Mouse (Mus musculus): ENCODE measurements around the gene Rb1.

Gene Rb1

DNA sequence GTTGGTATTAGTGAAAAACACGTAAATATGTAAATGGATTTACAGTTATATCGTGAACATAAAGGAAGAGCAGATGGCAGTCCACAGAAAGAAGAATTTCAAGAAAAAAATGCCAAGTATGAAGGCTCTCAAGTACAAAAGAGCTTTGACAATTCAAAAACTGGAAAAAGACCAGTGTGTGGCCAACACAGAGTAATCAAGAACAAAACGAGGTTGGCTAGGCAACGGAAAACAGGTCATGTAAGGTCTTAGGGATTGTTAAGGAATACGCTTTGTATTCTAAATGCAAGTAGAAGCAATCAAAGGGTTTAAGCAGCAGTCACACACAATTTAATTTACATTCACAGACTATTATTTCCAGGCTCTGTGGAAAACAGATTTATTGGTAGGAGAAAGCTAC, 53.8 kb downstream of the Rb1 start:
- in situ Hi-C loops (cut with MseI, MboI) = loop anchor here in 1 of 2 experiments (10.0 kb wide), 1 partner anchor 167 kb away; no protein-coding TSS in a partner anchor

- in situ Hi-C loops (cut with MseI, MboI) = loop anchor here in 1 of 2 experiments (10.0 kb wide), 1 partner anchor 161 kb away; no protein-coding TSS in a partner anchor
These were observed 59.5 kb downstream of the Rb1 start for GRCm38 (mm10) chr14:73266166-73266565.

DNA sequence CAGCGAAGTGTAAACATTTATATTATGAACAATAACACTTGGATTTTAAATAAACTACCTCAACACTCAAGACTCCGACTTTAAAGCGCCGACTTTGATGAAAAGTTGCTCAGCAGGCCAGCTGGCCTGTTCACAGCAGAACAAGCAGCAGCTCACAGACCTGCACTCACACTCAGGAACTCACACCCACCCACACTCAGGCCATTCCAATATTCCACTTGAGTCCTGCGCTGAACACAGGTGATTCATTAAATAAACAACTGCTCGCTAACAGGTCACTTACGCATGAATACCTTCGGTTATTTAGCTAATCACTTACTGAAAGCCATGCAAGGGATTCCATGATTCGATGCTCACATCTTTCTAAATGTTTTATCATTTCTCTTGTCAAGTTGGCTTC, 63.4 kb downstream of the Rb1 start:
- in situ Hi-C loops (cut with MseI, MboI) = loop anchor here in 1 of 2 experiments (10.0 kb wide), 1 partner anchor 157 kb away; no protein-coding TSS in a partner anchor

- in situ Hi-C loops (cut with MseI, MboI) = no loop called here
These were observed 67.4 kb downstream of the Rb1 start for GRCm38 (mm10) chr14:73258181-73258580.

DNA sequence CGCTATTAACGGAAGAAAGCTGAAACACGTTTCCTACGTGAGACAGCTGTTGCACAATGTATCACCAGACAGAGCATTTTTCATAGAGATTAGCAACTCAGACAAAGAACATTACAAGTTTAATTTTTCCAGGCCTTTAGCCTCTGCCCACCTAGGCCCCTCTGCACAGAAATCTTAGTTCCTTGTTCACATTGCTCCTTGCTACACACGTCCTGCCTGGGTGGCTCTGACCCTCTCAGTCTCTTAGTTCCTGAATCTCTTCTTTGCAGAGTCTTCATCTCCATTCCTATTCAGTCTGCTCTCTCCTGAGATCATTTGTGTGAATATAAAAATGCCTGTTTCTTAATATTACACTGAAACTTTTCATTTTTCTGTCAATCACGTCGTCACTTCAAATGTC, 68.3 kb downstream of the Rb1 start:
- in situ Hi-C loops (cut with MseI, MboI) = no loop called here

GRCm38 (mm10) chr14:73255426-73255970, 70.1 kb downstream of the Rb1 start:
- in situ Hi-C loops (cut with MseI, MboI) = no loop called here

- in situ Hi-C loops (cut with MseI, MboI) = no loop called here
These were observed 71.2 kb downstream of the Rb1 start for GRCm38 (mm10) chr14:73254412-73254811.

DNA sequence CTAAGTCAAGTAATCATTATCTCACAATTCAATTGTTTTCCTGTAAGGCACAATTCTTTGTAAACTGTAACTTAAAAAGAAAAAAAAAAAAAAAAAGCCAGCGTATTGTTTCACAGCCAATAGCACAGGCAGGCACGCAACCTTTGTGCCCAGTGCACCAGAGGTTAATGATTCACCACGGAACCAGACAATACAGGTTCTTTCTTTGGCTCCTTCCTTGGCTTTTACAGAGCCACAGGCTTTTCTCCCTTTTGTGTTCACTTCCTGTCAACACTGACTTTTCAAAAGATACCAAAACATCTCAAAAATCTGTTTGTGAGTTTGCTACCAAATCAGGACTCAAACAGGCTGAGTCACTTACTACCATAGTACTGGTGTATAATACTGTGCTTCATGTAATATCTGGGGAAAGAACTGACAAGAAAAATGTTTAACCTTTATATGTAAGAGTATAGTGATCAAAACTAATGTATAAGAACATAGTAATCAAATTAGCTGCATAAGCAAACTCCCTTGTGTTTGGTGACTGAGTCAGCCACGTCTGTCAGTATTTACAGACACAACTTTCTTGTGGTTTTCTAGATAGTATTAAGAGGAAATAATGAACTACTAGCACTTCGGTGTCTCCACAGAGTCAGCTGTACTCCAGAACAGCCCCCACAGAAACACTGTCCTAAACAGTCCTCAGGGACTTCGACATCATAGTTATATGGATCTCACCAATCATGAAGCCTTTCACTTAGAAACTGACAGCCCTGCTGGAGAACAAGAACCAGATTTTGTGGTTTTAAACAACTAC, 72.0 kb downstream of the Rb1 start:
- in situ Hi-C loops (cut with MseI, MboI) = no loop called here

DNA sequence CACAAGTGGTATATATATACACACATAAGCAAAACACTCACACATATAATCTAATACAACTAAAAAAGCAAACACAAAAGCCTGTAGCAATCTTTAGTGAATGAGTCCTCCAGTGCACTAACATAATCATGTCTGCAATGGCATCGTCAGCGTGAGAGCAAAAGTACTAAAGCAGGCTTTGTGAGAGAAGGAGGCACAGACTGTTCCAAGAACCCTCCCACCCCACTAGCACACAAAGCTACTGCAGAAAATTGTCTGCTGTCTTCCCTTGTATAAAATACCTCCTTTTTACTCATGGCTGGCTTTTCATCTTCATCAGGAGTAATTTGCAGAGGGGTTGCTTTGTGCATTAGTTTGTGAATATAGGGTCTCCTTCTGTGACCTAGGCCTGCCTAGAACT, 73.3 kb downstream of the Rb1 start:
- in situ Hi-C loops (cut with MseI, MboI) = no loop called here

- in situ Hi-C loops (cut with MseI, MboI) = no loop called here
These were observed 75.6 kb downstream of the Rb1 start for GRCm38 (mm10) chr14:73250056-73250455.

- in situ Hi-C loops (cut with MseI, MboI) = no loop called here
These were observed 81.5 kb downstream of the Rb1 start for GRCm38 (mm10) chr14:73244061-73244597.

DNA sequence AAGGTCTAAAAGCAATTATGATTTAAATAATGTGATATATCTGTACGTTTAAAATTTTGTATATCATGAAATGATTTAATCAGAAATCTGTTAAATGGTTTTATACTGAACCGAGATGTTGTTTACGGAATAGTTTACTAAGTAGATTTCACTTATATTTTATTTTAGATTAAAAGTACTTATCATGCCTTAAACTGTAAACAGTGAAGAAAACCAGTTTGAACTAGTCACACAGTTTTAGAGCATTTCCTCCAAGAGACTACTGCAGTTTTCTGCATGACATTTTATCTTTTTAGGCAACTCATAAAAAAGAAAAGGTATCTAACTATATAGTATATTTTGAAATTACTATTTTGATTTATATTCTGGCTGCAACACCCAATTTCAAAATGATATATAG, 85.8 kb downstream of the Rb1 start:
- in situ Hi-C loops (cut with MseI, MboI) = no loop called here

DNA sequence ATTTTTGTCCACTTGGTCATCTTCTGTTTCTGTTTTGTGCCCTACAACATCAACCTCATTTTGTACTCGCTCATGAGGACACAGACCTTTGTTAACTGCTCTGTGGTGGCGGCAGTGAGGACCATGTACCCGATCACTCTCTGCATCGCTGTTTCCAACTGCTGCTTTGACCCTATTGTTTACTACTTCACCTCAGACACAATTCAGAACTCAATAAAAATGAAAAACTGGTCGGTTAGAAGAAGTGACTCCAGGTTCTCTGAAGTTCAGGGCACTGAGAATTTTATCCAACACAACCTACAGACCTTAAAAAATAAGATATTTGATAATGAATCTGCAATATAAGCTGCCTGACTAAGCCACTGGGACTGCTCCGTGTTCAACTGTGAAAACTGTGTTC, 86.3 kb downstream of the Rb1 start:
- in situ Hi-C loops (cut with MseI, MboI) = no loop called here

DNA sequence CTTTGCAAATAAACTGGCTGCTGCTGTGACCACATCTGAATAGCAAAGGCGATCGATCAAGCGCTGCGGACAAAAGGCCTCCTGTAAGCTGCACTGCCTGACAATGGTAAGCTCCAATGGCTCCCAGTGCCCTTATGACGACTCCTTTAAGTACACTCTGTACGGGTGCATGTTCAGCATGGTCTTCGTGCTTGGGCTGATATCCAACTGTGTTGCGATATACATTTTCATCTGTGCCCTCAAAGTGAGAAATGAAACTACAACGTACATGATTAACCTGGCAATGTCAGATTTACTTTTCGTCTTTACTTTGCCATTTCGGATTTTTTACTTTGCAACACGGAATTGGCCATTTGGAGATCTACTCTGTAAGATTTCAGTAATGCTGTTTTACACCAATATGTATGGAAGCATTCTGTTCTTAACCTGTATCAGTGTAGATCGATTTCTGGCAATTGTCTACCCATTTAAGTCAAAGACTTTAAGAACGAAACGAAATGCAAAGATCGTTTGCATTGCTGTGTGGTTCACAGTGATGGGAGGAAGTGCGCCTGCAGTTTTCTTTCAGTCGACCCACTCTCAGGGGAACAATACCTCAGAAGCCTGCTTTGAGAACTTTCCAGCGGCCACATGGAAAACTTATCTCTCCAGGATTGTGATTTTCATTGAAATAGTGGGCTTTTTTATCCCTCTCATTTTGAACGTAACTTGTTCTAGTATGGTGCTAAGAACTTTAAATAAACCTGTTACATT, 86.9 kb downstream of the Rb1 start:
- in situ Hi-C loops (cut with MseI, MboI) = no loop called here

GRCm38 (mm10) chr14:73237848-73238321, 87.7 kb downstream of the Rb1 start, which contains the start of gene Lpar6:
TSS of gene Lpar6 (plus strand) at chr14:73237895.
- in situ Hi-C loops (cut with MseI, MboI) = no loop called here

DNA sequence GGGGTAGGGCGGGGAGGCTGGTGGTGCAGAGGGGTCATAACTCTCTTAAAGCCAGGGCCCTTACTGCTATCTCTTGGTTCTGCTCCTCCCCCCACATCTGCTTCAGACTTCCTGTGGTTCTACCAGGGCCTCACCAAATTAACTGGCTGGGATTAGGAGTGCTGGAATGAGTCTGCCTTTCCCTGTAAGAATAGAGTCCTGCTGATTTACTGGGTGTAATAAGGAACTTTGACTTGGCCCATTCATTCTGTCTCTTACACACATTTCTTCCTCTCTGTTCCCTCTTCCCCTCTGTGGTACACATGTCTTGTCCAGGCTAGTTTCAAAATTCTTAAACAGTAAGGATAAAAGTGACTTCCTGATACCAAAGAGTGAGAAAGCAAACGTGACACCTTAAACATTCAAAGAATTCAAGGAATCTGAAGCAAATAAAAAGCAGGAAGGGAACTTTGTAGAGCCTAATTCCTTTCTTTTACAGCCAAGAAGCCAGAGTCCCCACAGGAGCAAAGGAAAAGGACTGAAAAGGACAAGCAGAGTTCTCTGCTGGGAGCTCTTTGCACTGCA, 91.1 kb downstream of the Rb1 start:
- in situ Hi-C loops (cut with MseI, MboI) = no loop called here

DNA sequence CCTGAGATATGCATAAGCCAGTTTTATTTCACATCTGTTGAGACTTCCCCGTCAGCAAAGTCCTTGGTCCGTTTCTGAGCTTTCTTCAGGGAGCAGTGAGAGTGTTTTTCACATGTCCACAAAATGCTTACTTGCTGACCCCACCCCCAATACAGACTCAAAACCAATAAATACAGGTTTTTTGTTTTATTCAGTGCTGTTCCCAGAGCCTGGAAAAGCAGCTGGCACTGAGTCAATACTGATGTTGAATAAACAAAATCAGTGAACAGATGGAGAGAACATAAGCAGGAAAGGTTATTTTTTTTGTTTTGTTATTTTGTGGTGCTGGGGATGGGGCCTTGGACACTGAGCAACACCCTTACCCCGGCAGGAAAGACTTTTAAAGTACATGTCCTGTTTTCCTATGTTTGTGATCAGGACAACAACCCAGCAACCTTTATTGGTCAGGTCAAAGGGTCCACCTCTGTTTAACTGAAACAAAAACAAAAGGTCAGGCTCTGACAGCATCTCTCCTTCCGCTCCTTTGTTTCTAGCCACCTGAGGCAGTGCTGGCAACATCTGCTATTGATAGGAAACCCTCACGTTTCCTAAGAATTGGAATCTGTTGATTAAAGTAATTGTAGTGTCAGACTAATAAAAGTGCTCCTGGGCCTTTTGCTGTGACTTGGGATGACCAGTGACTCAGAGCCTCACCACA, 94.2 kb downstream of the Rb1 start:
- in situ Hi-C loops (cut with MseI, MboI) = no loop called here

DNA sequence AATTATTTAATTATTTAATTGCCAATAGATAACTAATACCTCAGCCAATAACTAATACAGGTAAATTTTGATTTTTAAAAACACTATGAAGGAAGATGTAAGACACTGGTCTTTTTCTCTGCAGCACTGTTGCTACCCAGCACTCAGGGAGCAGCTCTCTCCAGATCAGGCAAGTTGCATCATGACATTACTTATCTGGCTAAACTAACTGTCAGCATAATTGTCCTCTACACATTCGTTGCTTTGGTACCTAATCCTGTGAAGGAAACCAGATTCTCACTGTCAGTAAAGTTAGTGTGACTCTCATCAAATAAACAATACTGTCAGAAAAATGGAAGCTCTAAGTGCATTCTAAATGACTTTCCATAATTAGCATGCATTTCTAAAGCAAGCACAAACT, 98.8 kb downstream of the Rb1 start:
- in situ Hi-C loops (cut with MseI, MboI) = no loop called here

DNA sequence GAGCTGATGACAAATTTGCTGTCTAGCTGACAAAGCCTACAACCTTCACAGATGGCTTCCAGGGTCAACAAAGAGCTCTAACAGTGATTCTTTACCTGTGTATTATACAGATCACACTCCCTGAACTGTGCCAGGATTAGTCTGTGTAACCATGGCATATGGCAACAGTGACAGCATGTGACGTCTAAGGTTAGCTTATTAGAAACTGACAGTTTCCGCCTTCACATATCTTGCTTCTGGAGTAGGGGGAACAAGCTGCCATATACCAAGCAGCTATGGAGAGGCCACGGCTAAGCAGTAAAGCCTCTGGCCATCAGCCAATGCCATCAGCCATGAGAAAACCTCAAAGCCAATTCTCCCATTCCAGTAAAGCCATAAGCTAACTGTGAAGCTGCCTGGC, 99.3 kb downstream of the Rb1 start:
- in situ Hi-C loops (cut with MseI, MboI) = no loop called here

- in situ Hi-C loops (cut with MseI, MboI) = no loop called here
These were observed 103.2 kb downstream of the Rb1 start for GRCm38 (mm10) chr14:73222316-73222970.

DNA sequence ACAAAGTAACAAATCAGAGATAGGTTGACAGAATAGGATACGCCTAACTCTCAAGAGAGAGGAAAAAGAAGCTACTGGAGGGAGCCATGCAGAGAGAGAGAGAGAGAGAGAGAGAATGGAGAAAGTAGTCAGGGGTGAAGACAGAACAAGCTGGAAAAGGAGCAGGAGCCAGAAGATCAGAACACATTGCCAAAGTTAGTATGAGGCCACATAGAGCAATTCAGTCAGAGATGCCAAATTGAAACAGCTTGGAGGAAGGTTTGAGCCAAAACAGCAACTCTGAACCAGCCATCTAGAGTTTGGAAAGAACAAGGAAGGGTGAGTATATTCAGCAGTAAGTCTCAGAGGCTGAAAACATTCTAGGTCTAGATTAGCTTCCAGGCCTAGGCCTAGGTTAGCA, 108.6 kb downstream of the Rb1 start:
- in situ Hi-C loops (cut with MseI, MboI) = no loop called here

All from mouse trophoblast stem cell (cell line).